Mouse (Mus musculus) monocyte, adult 5-6 weeks (primary cell): ENCODE measurements around the gene Scamp4. TPM values are rescaled to one million over a fixed set of nuclear protein-coding genes. Genes with fewer than 3 reads are reported as not detected.

Source experiments
- ATAC-seq: fragments of 153-309, 156-312 bp; replicated peaks from 2 replicates; pipeline ENCODE4 v1.8.0; 2017; ENCODE audit warnings: mild to moderate bottlenecking; ENCODE audit not compliant: low TSS enrichment, insufficient number of reproducible peaks, severe bottlenecking, poor library complexity, low FRiP score
- total RNA-seq: library from RNA; stranded (forward); fragments of 200-1000, 200-491, 200-594 nt; gene quantifications from 3 replicates; pipeline ENCODE4 v1.2.3, GENCODE M21; 2017

Scamp4 gene
- total RNA-seq, 1 experiment from 2014 or later = 7.9 TPM

DNA sequence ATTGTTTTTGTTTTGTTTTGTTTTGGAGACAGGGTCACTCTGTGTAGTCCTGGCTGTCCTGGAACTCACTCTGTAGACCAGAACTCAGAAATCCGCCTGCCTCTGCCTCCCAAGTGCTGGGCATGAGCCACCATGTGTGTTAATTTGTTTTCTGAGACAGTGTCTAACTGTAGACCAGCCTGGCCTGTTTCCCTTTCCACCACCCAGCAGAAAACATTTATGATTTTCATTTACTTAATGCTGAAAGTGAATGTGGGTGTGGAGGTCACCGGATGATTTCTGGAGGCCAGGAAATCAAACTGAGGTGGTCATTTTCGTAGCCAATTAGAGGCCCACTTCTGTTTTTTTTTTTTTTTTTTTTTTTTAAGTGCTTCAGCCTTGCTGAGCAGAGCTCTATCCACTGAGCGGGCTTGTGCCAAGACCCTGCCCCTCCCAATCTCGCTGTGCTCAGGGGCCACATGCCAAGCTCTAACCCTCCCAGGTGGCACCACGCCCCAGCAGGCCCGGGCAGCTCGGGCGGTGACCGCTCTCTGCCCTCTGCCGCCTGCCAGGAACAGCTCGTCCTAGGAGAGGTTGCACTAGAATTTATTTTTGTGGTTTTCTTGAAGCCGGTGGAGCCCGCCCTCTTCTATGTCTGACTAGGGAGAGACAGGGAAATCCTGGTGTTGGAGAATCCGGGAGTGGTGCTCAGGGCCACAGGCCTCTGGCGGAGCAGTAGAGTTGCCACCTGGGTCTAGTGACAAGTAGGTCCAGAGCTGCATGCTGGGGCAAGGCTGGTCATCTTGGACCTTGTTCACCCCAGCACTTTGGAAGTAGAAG lies 61.7 kb downstream of the Scamp4 start:
- 0 out of 2 replicates have a peak, but pooled peaks have one; percentile 1 for ATAC-seq

DNA sequence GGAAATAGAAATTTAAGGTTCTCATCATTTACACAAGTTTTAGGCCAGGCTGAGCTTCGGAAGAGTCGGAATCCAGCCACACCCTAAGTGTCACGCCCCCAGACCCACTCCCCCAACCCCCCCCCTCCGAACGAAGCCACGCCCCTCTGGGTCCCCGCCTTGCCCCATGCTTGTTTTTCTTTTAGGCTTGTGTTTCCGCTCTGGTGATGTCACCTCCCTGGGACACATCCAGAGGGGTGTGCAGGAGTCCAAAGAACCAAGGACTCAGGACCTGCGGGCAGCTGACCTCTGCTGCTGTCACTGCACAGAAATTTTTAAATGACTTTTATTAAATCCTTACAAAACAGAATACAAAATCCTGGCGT lies 62.3 kb downstream of the Scamp4 start:
- ATAC-seq = no peak

Other genes starting within 250 kb of the Scamp4 start
- not detected in 3 replicates for gene Plk5, start 246.4 kb upstream of the Scamp4 start, total RNA-seq
- 4.1 to 5.3 TPM (median 5.2 TPM) in 3 replicates for gene Mex3d, start 215.2 kb upstream of the Scamp4 start, total RNA-seq
- gene Mbd3, start 203.3 kb upstream of the Scamp4 start, total RNA-seq = 11.4 to 34.6 TPM (median 18.6 TPM) in 3 replicates
- 56.9 to 82.5 TPM (median 76.8 TPM) in 3 replicates for gene Uqcr11, start 196.0 kb upstream of the Scamp4 start, total RNA-seq
- gene Tcf3, start 169.2 kb upstream of the Scamp4 start, total RNA-seq = 18.9 to 30.0 TPM (median 26.1 TPM) in 3 replicates
- gene Onecut3, start 108.0 kb upstream of the Scamp4 start, total RNA-seq = not detected in 3 replicates
- gene Atp8b3, start 63.7 kb upstream of the Scamp4 start, total RNA-seq = 1.0 to 1.6 TPM in 2 of 3 replicates, not detected in the other
- 21.1 to 32.2 TPM (median 24.1 TPM) in 3 replicates for gene Rexo1, start 41.3 kb upstream of the Scamp4 start, total RNA-seq
- gene Klf16, start 25.6 kb upstream of the Scamp4 start, total RNA-seq = 5.1 to 8.5 TPM (median 8.2 TPM) in 3 replicates
- 15.2 to 20.8 TPM (median 17.0 TPM) in 3 replicates for gene Abhd17a, start 12.5 kb upstream of the Scamp4 start, total RNA-seq
- 1.8 TPM in 1 of 3 replicates, not detected in the others for gene Adat3, start within 50 bp of the Scamp4 start, total RNA-seq
- 0.78 to 1.0 TPM in 2 of 3 replicates, not detected in the other for gene Gm49322, start 3.1 kb downstream of the Scamp4 start, total RNA-seq
- gene Csnk1g2, start 20.0 kb downstream of the Scamp4 start, total RNA-seq = 174 to 193 TPM (median 192 TPM) in 3 replicates
- 14.6 to 23.9 TPM (median 23.1 TPM) in 3 replicates for gene Btbd2, start 54.2 kb downstream of the Scamp4 start, total RNA-seq
- 56.7 to 115 TPM (median 94.0 TPM) in 3 replicates for gene Mknk2, start 75.2 kb downstream of the Scamp4 start, total RNA-seq
- 57.4 to 129 TPM (median 87.2 TPM) in 3 replicates for gene Mob3a, start 99.1 kb downstream of the Scamp4 start, total RNA-seq
- 10.6 to 17.9 TPM (median 17.1 TPM) in 3 replicates for gene Izumo4, start 99.3 kb downstream of the Scamp4 start, total RNA-seq
- gene Ap3d1, start 139.4 kb downstream of the Scamp4 start, total RNA-seq = 65.5 to 110 TPM (median 103 TPM) in 3 replicates
- 5.2 to 17.7 TPM (median 6.3 TPM) in 3 replicates for gene Dot1l, start 152.3 kb downstream of the Scamp4 start, total RNA-seq
- 9.4 to 23.3 TPM (median 10.7 TPM) in 3 replicates for gene Sf3a2, start 195.3 kb downstream of the Scamp4 start, total RNA-seq
- 29.4 to 59.3 TPM (median 41.3 TPM) in 3 replicates for gene Plekhj1, start 195.8 kb downstream of the Scamp4 start, total RNA-seq
- gene Amh, start 202.4 kb downstream of the Scamp4 start, total RNA-seq = not detected in 3 replicates
- not detected in 3 replicates for gene Jsrp1, start 210.6 kb downstream of the Scamp4 start, total RNA-seq
- gene Oaz1, start 223.8 kb downstream of the Scamp4 start, total RNA-seq = 242 to 281 TPM (median 259 TPM) in 3 replicates
- gene Lingo3, start 241.2 kb downstream of the Scamp4 start, total RNA-seq = not detected in 3 replicates